29 mouse cellular contexts compared by ENCODE assay signal in genomic region chr3:32573086-32573485, GRCm38 (mm10).
"Had no signal": no experiment of that assay in that cellular context is flagged by ENCODE, and none has a peak within 500 bp of the region (broad histone marks: within the 10 kb centered on the region; RNA-seq: fewer than 3 reads in every experiment).

No protein-coding gene starts in this region.

- DNase-seq: heart, postnatal 10 days; heart, postnatal 14 days; heart, postnatal 36 days; kidney, postnatal 10 days; kidney, postnatal 14 days; kidney, postnatal 36 days; kidney, postnatal 4 days; layer of hippocampus, adult 9-11 months; layer of hippocampus, postnatal 36 days had no signal

- H3K4me3 ChIP-seq: heart, embryonic 10.5 days; heart, embryonic 12.5 days; heart, embryonic 13.5 days; heart, embryonic 15.5 days; hindbrain, embryonic 10.5 days; hindbrain, embryonic 12.5 days; hindbrain, embryonic 13.5 days; hindbrain, embryonic 15.5 days; intestine, embryonic 15.5 days; kidney, embryonic 15.5 days; layer of hippocampus, adult 2 months; left cerebral cortex, adult 2 months had no signal

- H3K27me3 ChIP-seq: heart, embryonic 12.5 days; heart, embryonic 13.5 days; heart, embryonic 15.5 days; hindbrain, embryonic 12.5 days; hindbrain, embryonic 13.5 days; hindbrain, embryonic 15.5 days; intestine, embryonic 15.5 days; kidney, embryonic 15.5 days had no signal

- H3K27ac ChIP-seq: heart, embryonic 10.5 days; heart, embryonic 13.5 days; heart, embryonic 15.5 days; hindbrain, embryonic 10.5 days; hindbrain, embryonic 12.5 days; hindbrain, embryonic 13.5 days; hindbrain, embryonic 14.5 days; hindbrain, embryonic 15.5 days; hindbrain, postnatal 0 days; intestine, embryonic 15.5 days; kidney, embryonic 15.5 days; kidney, postnatal 0 days; layer of hippocampus, adult 2 months; left cerebral cortex, adult 2 months had no signal

- H3K9ac ChIP-seq: heart, embryonic 12.5 days; heart, embryonic 13.5 days; heart, embryonic 15.5 days; hindbrain, embryonic 12.5 days; hindbrain, embryonic 13.5 days; hindbrain, embryonic 14.5 days; hindbrain, embryonic 15.5 days; intestine, embryonic 15.5 days; kidney, embryonic 15.5 days had no signal

- H3K4me1 ChIP-seq: heart, embryonic 10.5 days; heart, embryonic 15.5 days; hindbrain, embryonic 10.5 days; hindbrain, embryonic 12.5 days; hindbrain, embryonic 13.5 days; hindbrain, embryonic 15.5 days; intestine, embryonic 15.5 days; kidney, embryonic 15.5 days had no signal

- ATAC-seq: hindbrain, embryonic 16.5 days; hindbrain, postnatal 0 days; inflammation-experienced regulatory T-cells, adult 6 months; intestine, embryonic 15.5 days; intestine, embryonic 16.5 days; intestine, postnatal 0 days had no signal

- H3K9me3 ChIP-seq: heart, embryonic 10.5 days; heart, embryonic 15.5 days; hindbrain, embryonic 12.5 days; hindbrain, embryonic 13.5 days; hindbrain, embryonic 15.5 days; intestine, embryonic 15.5 days; kidney, embryonic 15.5 days had no signal

- H3K4me2 ChIP-seq: heart, embryonic 11.5 days; heart, embryonic 12.5 days; heart, embryonic 13.5 days; heart, embryonic 15.5 days; hindbrain, embryonic 12.5 days; hindbrain, embryonic 13.5 days; hindbrain, embryonic 14.5 days; hindbrain, embryonic 15.5 days; intestine, embryonic 15.5 days; kidney, embryonic 15.5 days had no signal
